Mouse (Mus musculus): ENCODE results near the gene Emilin3. TPM values are rescaled to one million over a fixed set of nuclear protein-coding genes. Genes with fewer than 3 reads are reported as not detected.

Emilin3 gene
- total RNA-seq, 1 experiment = 2.8 TPM

- in situ Hi-C loops (cut with MboI; ENCODE audit: low sequenced_read_pairs in 2 of 2, unreplicated experiment in 2 of 2) = no loop called here
- H3K9ac ChIP-seq (ENCODE audit: insufficient read depth, low read depth, low read length, poor library complexity, severe bottlenecking) = no peak overlapping the region
- no peaks in the 10 kb centered on the region for H3K36me3 ChIP-seq (ENCODE audit: control insufficient read depth, insufficient read depth, low read length, poor library complexity, severe bottlenecking)
- H3K4me3 ChIP-seq (ENCODE audit: insufficient read depth in 1 of 2, low read depth in 1 of 2, low read length in 2 of 2, poor library complexity in 1 of 2, severe bottlenecking in 1 of 2) = no peak overlapping the region
- no peaks in the 10 kb centered on the region; a peak in 1 of 4 replicates for H3K4me1 ChIP-seq (ENCODE audit: control insufficient read depth in 2 of 2, insufficient read depth in 2 of 2, low read length in 2 of 2, poor library complexity in 1 of 2)
- no peaks in the 10 kb centered on the region for H3K9me3 ChIP-seq (ENCODE audit: control insufficient read depth, insufficient read depth, low read depth, low read length)
- no peak overlapping the region for H3K27ac ChIP-seq (ENCODE audit: insufficient read depth, low read depth, low read length, poor library complexity, severe bottlenecking)
- no peak for TF ChIP-seq ZNF384 (IDR thresholded peaks at IDR 0.05; ENCODE audit: low read depth, low read length)
- no peak for TF ChIP-seq MAFK (IDR thresholded peaks at IDR 0.05; ENCODE audit: insufficient read depth, low read depth, low read length)
- no peak for TF ChIP-seq CHD2 (IDR thresholded peaks at IDR 0.05; ENCODE audit: low read depth, low read length)
- TF ChIP-seq ZC3H11A (IDR thresholded peaks at IDR 0.05; ENCODE audit: borderline replicate concordance, low read depth, low read length) = no peak
- TF ChIP-seq HCFC1 (IDR thresholded peaks at IDR 0.05; ENCODE audit: borderline replicate concordance, insufficient read depth, low read length) = no peak
- DNase-seq (ENCODE audit: low read depth, low spot score) = no peak
Observed at GRCm38 (mm10) chr2:160871310-160871709, 40.8 kb downstream of the Emilin3 start.

- no peak for DNase-seq (ENCODE audit: low read depth, low spot score)
- Histone ChIP-seq H3K9ac (ENCODE audit: insufficient read depth, low read depth, low read length, poor library complexity, severe bottlenecking) (no peak overlapping the region), H3K27ac (ENCODE audit: insufficient read depth, low read depth, low read length, poor library complexity, severe bottlenecking) (no peak overlapping the region), H3K4me3 (ENCODE audit: insufficient read depth in 1 of 2, low read depth in 1 of 2, low read length in 2 of 2, poor library complexity in 1 of 2, severe bottlenecking in 1 of 2) (no peak overlapping the region), H3K36me3 (ENCODE audit: control insufficient read depth, insufficient read depth, low read length, poor library complexity, severe bottlenecking) (no peaks in the 10 kb centered on the region), H3K4me1 (ENCODE audit: control insufficient read depth in 2 of 2, insufficient read depth in 2 of 2, low read length in 2 of 2, poor library complexity in 1 of 2) (no peaks in the 10 kb centered on the region; a peak in 1 of 4 replicates), H3K9me3 (ENCODE audit: control insufficient read depth, insufficient read depth, low read depth, low read length) (no peaks in the 10 kb centered on the region)
- in situ Hi-C loops (cut with MboI; ENCODE audit: low sequenced_read_pairs in 2 of 2, unreplicated experiment in 2 of 2) = no loop called here
- TF ChIP-seq CHD2 (IDR thresholded peaks at IDR 0.05; ENCODE audit: low read depth, low read length) = no peak
- no peak for TF ChIP-seq ZNF384 (IDR thresholded peaks at IDR 0.05; ENCODE audit: low read depth, low read length)
- TF ChIP-seq ZC3H11A (IDR thresholded peaks at IDR 0.05; ENCODE audit: borderline replicate concordance, low read depth, low read length) = no peak
- no peak for TF ChIP-seq HCFC1 (IDR thresholded peaks at IDR 0.05; ENCODE audit: borderline replicate concordance, insufficient read depth, low read length)
- no peak for TF ChIP-seq MAFK (IDR thresholded peaks at IDR 0.05; ENCODE audit: insufficient read depth, low read depth, low read length)
Observed at GRCm38 (mm10) chr2:160869446-160869845, 42.7 kb downstream of the Emilin3 start.

- no peaks in the 10 kb centered on the region for H3K9me3 ChIP-seq (ENCODE audit: control insufficient read depth, insufficient read depth, low read depth, low read length)
- no peak for DNase-seq (ENCODE audit: low read depth, low spot score)
- in situ Hi-C loops (cut with MboI; ENCODE audit: low sequenced_read_pairs in 2 of 2, unreplicated experiment in 2 of 2) = no loop called here
- TF ChIP-seq HCFC1 (IDR thresholded peaks at IDR 0.05; ENCODE audit: borderline replicate concordance, insufficient read depth, low read length) = no peak
- no peak overlapping the region for H3K27ac ChIP-seq (ENCODE audit: insufficient read depth, low read depth, low read length, poor library complexity, severe bottlenecking)
- no peak overlapping the region for H3K9ac ChIP-seq (ENCODE audit: insufficient read depth, low read depth, low read length, poor library complexity, severe bottlenecking)
- no peak overlapping the region for H3K4me3 ChIP-seq (ENCODE audit: insufficient read depth in 1 of 2, low read depth in 1 of 2, low read length in 2 of 2, poor library complexity in 1 of 2, severe bottlenecking in 1 of 2)
- H3K4me1 ChIP-seq (ENCODE audit: control insufficient read depth in 2 of 2, insufficient read depth in 2 of 2, low read length in 2 of 2, poor library complexity in 1 of 2) = no peaks in the 10 kb centered on the region
- no peaks in the 10 kb centered on the region for H3K36me3 ChIP-seq (ENCODE audit: control insufficient read depth, insufficient read depth, low read length, poor library complexity, severe bottlenecking)
Observed at GRCm38 (mm10) chr2:160865266-160865665, 46.9 kb downstream of the Emilin3 start.

GRCm38 (mm10) chr2:160864112-160864511, 48.0 kb downstream of the Emilin3 start:
- in situ Hi-C loops (cut with MboI; ENCODE audit: low sequenced_read_pairs in 2 of 2, unreplicated experiment in 2 of 2) = no loop called here
- Histone ChIP-seq H3K9ac (ENCODE audit: insufficient read depth, low read depth, low read length, poor library complexity, severe bottlenecking) (no peak overlapping the region), H3K9me3 (ENCODE audit: control insufficient read depth, insufficient read depth, low read depth, low read length) (no peaks in the 10 kb centered on the region), H3K36me3 (ENCODE audit: control insufficient read depth, insufficient read depth, low read length, poor library complexity, severe bottlenecking) (no peaks in the 10 kb centered on the region), H3K4me3 (ENCODE audit: insufficient read depth in 1 of 2, low read depth in 1 of 2, low read length in 2 of 2, poor library complexity in 1 of 2, severe bottlenecking in 1 of 2) (no peak overlapping the region), H3K4me1 (ENCODE audit: control insufficient read depth in 2 of 2, insufficient read depth in 2 of 2, low read length in 2 of 2, poor library complexity in 1 of 2) (no peaks in the 10 kb centered on the region), H3K27ac (ENCODE audit: insufficient read depth, low read depth, low read length, poor library complexity, severe bottlenecking) (no peak overlapping the region)
- no peak for DNase-seq (ENCODE audit: low read depth, low spot score)
- no peak for TF ChIP-seq MAFK (IDR thresholded peaks at IDR 0.05; ENCODE audit: insufficient read depth, low read depth, low read length)

GRCm38 (mm10) chr2:160860363-160860762, 51.8 kb downstream of the Emilin3 start:
- H3K36me3 ChIP-seq (ENCODE audit: control insufficient read depth, insufficient read depth, low read length, poor library complexity, severe bottlenecking) = no peaks in the 10 kb centered on the region
- H3K4me1 ChIP-seq (ENCODE audit: control insufficient read depth in 2 of 2, insufficient read depth in 2 of 2, low read length in 2 of 2, poor library complexity in 1 of 2) = no peaks in the 10 kb centered on the region
- no peak overlapping the region for H3K4me3 ChIP-seq (ENCODE audit: insufficient read depth in 1 of 2, low read depth in 1 of 2, low read length in 2 of 2, poor library complexity in 1 of 2, severe bottlenecking in 1 of 2)
- TF ChIP-seq MAFK (IDR thresholded peaks at IDR 0.05; ENCODE audit: insufficient read depth, low read depth, low read length) (no peak), CHD2 (IDR thresholded peaks at IDR 0.05; ENCODE audit: low read depth, low read length) (no peak), ZNF384 (IDR thresholded peaks at IDR 0.05; ENCODE audit: low read depth, low read length) (no peak), HCFC1 (IDR thresholded peaks at IDR 0.05; ENCODE audit: borderline replicate concordance, insufficient read depth, low read length) (no peak), ZC3H11A (IDR thresholded peaks at IDR 0.05; ENCODE audit: borderline replicate concordance, low read depth, low read length) (no peak)
- DNase-seq (ENCODE audit: low read depth, low spot score) = no peak
- in situ Hi-C loops (cut with MboI; ENCODE audit: low sequenced_read_pairs in 2 of 2, unreplicated experiment in 2 of 2) = no loop called here
- H3K9me3 ChIP-seq (ENCODE audit: control insufficient read depth, insufficient read depth, low read depth, low read length) = no peaks in the 10 kb centered on the region
- no peak overlapping the region for H3K9ac ChIP-seq (ENCODE audit: insufficient read depth, low read depth, low read length, poor library complexity, severe bottlenecking)
- no peak overlapping the region for H3K27ac ChIP-seq (ENCODE audit: insufficient read depth, low read depth, low read length, poor library complexity, severe bottlenecking)

Other genes starting within 250 kb of the Emilin3 start
- gene Plcg1, start 181.0 kb downstream of the Emilin3 start, total RNA-seq (2012; rRNA removed) = 59.0 and 96.8 TPM in 2 replicates
- gene Zhx3, start 39.3 kb downstream of the Emilin3 start, total RNA-seq (2012; rRNA removed) = 1.1 and 1.3 TPM in 2 replicates
- gene Lpin3, start 31.7 kb downstream of the Emilin3 start, total RNA-seq (2012; rRNA removed) = 7.2 and 9.4 TPM in 2 replicates
- 50.7 and 64.7 TPM in 2 replicates for gene Chd6, start 196.7 kb upstream of the Emilin3 start, total RNA-seq (2012; rRNA removed)